Mouse (Mus musculus) intestine, postnatal 0 days (tissue): ENCODE measurements around the gene Oscar. TPM values are rescaled to one million over a fixed set of nuclear protein-coding genes. Genes with fewer than 3 reads are reported as not detected.
A peak's percentile ranks its signal among the peaks of the same experiment; 100 is the strongest.

Source experiments
- ATAC-seq: fragments of 200-750 bp; cut with Nextera tagmentation; 2 replicates; pipeline ENCODE4 v1.8.0; 2017; ENCODE audit warnings: mild to moderate bottlenecking, moderate TSS enrichment, moderate library complexity
- H3K27ac ChIP-seq: fragments of 300-500 bp; sonication (generic); 2 replicates; pipeline ENCODE4 v1.5.1; 2014; ENCODE audit warnings: mild to moderate bottlenecking, low read depth, low read length, moderate library complexity
- H3K27me3 ChIP-seq: fragments of 300-500 bp; sonication (generic); replicated peaks from 2 replicates; pipeline ENCODE4 v1.6.1; 2014; ENCODE audit warnings: low read length, mixed read lengths; ENCODE audit not compliant: control insufficient read depth, insufficient read depth
- H3K36me3 ChIP-seq: fragments of 300-500 bp; sonication (generic); 2 replicates; pipeline ENCODE4 v1.6.1; 2014; ENCODE audit warnings: mild to moderate bottlenecking, moderate library complexity; ENCODE audit not compliant: control insufficient read depth, insufficient read depth
- H3K4me1 ChIP-seq: fragments of 300-500 bp; sonication (generic); replicated peaks from 2 replicates; pipeline ENCODE4 v1.6.1; 2014; ENCODE audit warnings: antibody characterized with exemption, low read length, mixed read lengths; ENCODE audit not compliant: control insufficient read depth, insufficient read depth
- H3K4me2 ChIP-seq: fragments of 300-500 bp; sonication (generic); replicated peaks from 2 replicates; pipeline ENCODE4 v1.6.1; 2014; ENCODE audit warnings: low read depth, mild to moderate bottlenecking, moderate library complexity
- H3K4me3 ChIP-seq: fragments of 300-500 bp; sonication (generic); 2 replicates; pipeline ENCODE4 v1.5.1; 2014; ENCODE audit warnings: low read depth, low read length
- H3K9ac ChIP-seq: fragments of 300-500 bp; sonication (generic); 2 replicates; pipeline ENCODE4 v1.6.1; 2014; ENCODE audit warnings: mild to moderate bottlenecking, low read depth, low read length
- H3K9me3 ChIP-seq: fragments of 300-500 bp; sonication (generic); 2 replicates; pipeline ENCODE4 v1.6.1; 2016; ENCODE audit warnings: mixed run types; ENCODE audit not compliant: control insufficient read depth
- CTCF ChIP-seq: sonication (generic); IDR thresholded peaks from 2 replicates; pipeline ENCODE4 v1.5.1; 2016; ENCODE audit warnings: low read depth, mild to moderate bottlenecking, control low read depth, antibody characterized with exemption, moderate library complexity
- WGBS: fragments of 180-500 bp; shearing (Covaris S2); extraction: QIAGEN DNeasy Blood & Tissue Kit; methylation state at CpG from one replicate; pipeline ENCODE4 v1.1.7; 2014; 5-methylcytosine and 5-hydroxymethylcytosine counted together
- polyA plus RNA-seq: library from polyadenylated mRNA; unstranded; fragments of >200 nt; fragmentation: Nextera tagmentation; extraction: Ambion mirVana; gene quantifications from 2 replicates; pipeline ENCODE4 v1.2.1, GENCODE M21; 2015

Gene Oscar
- polyA plus RNA-seq, 1 experiment from 2014 or later = 0.08 TPM

DNA sequence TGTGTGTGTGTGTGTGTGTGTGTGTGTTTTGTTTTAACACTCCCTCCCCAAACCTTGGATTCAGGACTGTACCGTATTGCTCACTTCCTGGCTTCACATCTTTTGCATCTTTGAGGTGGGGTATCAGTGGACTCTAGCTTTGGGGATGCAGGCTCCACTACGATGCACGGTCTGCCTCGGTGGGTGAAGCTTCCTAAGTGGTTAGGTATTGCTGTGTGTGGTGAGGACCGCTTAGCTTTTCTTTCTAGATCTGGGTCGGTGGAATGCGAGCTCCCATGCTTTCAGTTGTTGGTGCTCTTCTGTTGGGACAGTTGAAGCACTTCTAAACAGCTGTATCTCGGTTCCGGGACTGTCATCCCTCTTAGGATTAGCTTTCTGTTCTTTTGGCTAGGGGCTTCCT is 30.2 kb upstream of the Oscar start:
- Histone ChIP-seq H3K9ac (peak overlapping the region; percentile 94), H3K4me2 (peak overlapping the region; percentile 73), H3K27me3 (no peaks in the 10 kb centered on the region), H3K4me1 (peaks cover 13% of the 10 kb centered on the region; the same call in 1 of the 2 replicates), H3K9me3 (no peaks in the 10 kb centered on the region), H3K27ac (no peak overlapping the region), H3K4me3 (peak overlapping the region; percentile 78), H3K36me3 (peaks cover 12% of the 10 kb centered on the region)
- no peak for TF ChIP-seq CTCF
- 4% methylated on average over 9 of the region's 9 CpGs for WGBS
- ATAC-seq = no peak

DNA sequence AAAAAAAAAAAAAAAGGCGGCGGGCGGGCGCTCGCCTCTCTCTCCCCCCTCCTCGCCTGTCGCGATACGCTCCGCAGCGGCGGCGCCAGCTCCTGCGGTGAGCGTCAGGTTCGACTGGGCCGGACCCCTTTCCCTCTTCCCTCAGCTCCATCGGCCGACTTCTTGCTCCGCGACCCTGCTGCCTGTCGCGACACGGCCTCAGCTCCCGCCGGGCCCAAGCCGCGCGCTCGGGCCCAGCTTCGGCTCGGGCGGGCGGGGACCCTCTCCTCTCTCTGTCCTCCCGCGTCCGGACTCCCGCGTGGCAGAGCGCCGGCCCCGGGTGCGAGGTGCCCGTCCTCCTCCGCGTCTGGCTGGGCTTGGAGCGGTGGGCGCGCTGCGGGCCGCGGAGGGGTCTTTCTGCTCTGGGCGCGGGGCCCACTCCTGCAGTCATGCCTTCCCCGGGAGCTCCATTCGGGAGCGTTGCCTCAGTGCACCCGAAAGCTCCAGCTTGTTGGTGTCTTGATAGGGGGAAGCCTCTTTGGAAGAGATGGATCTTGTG is 29.6 kb upstream of the Oscar start:
- TF ChIP-seq CTCF = no peak

DNA sequence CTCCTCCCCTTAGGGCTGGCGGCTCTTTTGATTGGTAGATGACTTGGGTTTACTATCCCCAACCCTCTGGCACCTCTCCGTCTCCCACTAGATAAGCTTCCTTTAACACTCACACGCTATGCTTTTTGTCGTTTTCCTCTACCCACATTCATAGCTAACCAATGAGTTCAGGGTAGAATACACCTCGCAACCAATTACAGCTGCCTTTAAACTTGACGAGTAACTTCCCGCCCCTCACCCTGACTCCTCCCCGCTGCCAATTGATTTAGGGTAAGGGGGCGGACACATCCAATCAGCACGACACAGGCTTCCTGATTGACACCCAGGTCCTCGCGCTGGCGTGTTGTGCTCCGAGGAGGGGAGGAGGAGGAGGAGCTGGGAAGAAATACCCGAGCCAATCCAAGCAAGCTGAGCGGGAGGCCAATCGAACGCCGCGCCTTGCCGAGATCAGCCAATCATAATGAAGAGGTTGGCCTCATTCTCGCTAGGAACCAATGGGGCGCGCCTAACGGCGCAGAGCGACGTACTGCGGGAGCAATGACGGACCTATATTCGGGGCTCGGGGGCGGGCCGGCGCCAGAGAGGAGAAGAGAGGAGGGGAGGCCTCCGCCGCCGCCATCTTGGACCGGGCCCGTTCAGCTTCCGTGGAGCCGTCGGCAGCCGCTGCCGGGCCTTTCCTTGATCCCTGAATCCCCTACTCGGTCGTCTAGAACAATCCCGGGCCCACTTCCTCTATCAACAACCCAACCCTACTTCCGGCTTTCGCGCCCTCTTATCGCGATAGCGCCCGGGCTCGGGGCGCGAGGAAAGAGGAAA is 28.9 kb upstream of the Oscar start, which contains the start of gene Cnot3:
Gene Cnot3, plus strand, starts transcription at position 597 of the 816 bp plus-strand sequence.
- WGBS = under 1% methylated on average over 55 of the region's 58 CpGs
- H3K27ac ChIP-seq = peak within 1 kb of the TSS; percentile 94
- peak within 1 kb of the TSS; percentile 94 for H3K9ac ChIP-seq
- H3K4me3 ChIP-seq = peak within 1 kb of the TSS; percentile 78
- TF ChIP-seq CTCF = 0 out of 2 replicates have a peak, but pooled peaks have one; percentile 1
- no peaks in the 10 kb centered on the region for H3K9me3 ChIP-seq
- no peaks in the 10 kb centered on the region for H3K27me3 ChIP-seq
- ATAC-seq = peak; percentile 99
- peaks cover 13% of the 10 kb centered on the region; the same call in 1 of the 2 replicates for H3K4me1 ChIP-seq
- peaks cover 17% of the 10 kb centered on the region for H3K36me3 ChIP-seq
- H3K4me2 ChIP-seq = peak within 1 kb of the TSS; percentile 73

More for the DNA sequence above, 29.6 kb upstream of the Oscar start:
- Histone ChIP-seq H3K9me3 (no peaks in the 10 kb centered on the region), H3K4me1 (peaks cover 13% of the 10 kb centered on the region; the same call in 1 of the 2 replicates), H3K9ac (peak overlapping the region; percentile 94), H3K4me2 (peak overlapping the region; percentile 73), H3K27ac (peak overlapping the region; percentile 94), H3K36me3 (peaks cover 12% of the 10 kb centered on the region), H3K4me3 (peak overlapping the region; percentile 78), H3K27me3 (no peaks in the 10 kb centered on the region)
- WGBS = under 1% methylated on average over 42 of the region's 58 CpGs
- ATAC-seq = peak; percentile 11

GRCm38 (mm10) chr7:3644348-3644671 is 28.4 kb upstream of the Oscar start:
- Histone ChIP-seq H3K27me3 (no peaks in the 10 kb centered on the region), H3K4me3 (peak overlapping the region; percentile 38), H3K27ac (peak overlapping the region; percentile 55; the same call in 1 of the 2 replicates), H3K9ac (no peak overlapping the region; the same call in 1 of the 2 replicates), H3K36me3 (peaks cover 23% of the 10 kb centered on the region), H3K4me1 (peaks cover 13% of the 10 kb centered on the region; the same call in 1 of the 2 replicates), H3K9me3 (no peaks in the 10 kb centered on the region), H3K4me2 (peak overlapping the region; percentile 56)
- under 1% methylated on average over 11 of the region's 11 CpGs for WGBS
- no peak for TF ChIP-seq CTCF
- ATAC-seq = no peak

- Histone ChIP-seq H3K9ac (no peak overlapping the region), H3K36me3 (peaks cover 26% of the 10 kb centered on the region), H3K4me2 (peak overlapping the region; percentile 56), H3K4me1 (peaks cover 13% of the 10 kb centered on the region; the same call in 1 of the 2 replicates), H3K27me3 (no peaks in the 10 kb centered on the region), H3K27ac (no peak overlapping the region), H3K9me3 (no peaks in the 10 kb centered on the region), H3K4me3 (peak overlapping the region; percentile 38; the same call in 1 of the 2 replicates)
- no peak for TF ChIP-seq CTCF
- 14% methylated on average over 9 of the region's 9 CpGs for WGBS
- no peak for ATAC-seq
Observed at GRCm38 (mm10) chr7:3643843-3644242, 27.9 kb upstream of the Oscar start.

DNA sequence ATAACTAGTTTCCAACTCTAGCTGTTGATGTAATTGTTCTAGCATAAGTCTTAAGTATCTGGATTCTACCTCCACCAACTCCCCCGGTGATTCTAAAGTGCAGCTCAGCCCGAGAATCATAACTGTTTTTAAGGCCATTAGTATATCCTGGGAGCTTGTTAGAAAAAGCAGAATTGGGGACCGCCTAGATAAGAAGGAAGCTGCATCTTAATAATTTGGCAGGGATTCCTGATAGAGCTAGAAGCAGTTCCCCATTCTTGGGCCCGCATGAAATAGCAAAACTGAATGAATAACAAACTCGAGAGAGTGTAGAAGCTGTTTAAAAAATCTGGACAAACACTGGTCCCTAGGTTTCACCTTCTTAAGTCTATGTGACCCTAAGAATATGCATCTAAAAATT is 27.5 kb upstream of the Oscar start:
- 71% methylated on average over 5 of the region's 5 CpGs for WGBS
- H3K4me2 ChIP-seq = no peak overlapping the region

More for the DNA sequence above, 27.5 kb upstream of the Oscar start:
- H3K9me3 ChIP-seq = no peaks in the 10 kb centered on the region
- H3K4me1 ChIP-seq = peaks cover 13% of the 10 kb centered on the region; the same call in 1 of the 2 replicates
- H3K27me3 ChIP-seq = no peaks in the 10 kb centered on the region
- H3K4me3 ChIP-seq = no peak overlapping the region
- H3K9ac ChIP-seq = no peak overlapping the region
- ATAC-seq = no peak
- no peak overlapping the region for H3K27ac ChIP-seq
- TF ChIP-seq CTCF = no peak
- peaks cover 29% of the 10 kb centered on the region for H3K36me3 ChIP-seq
